Mouse (Mus musculus): Measurements from ENCODE around the gene Dennd1c. TPM values are rescaled to one million over a fixed set of nuclear protein-coding genes. Genes with fewer than 3 reads are reported as not detected.
A peak's percentile ranks its signal among the peaks of the same experiment; 100 is the strongest.

Dennd1c gene
- polyA plus RNA-seq (2015; fragmentation: Nextera tagmentation; extraction: Ambion mirVana): 1.0 and 1.7 TPM in 2 replicates

DNA sequence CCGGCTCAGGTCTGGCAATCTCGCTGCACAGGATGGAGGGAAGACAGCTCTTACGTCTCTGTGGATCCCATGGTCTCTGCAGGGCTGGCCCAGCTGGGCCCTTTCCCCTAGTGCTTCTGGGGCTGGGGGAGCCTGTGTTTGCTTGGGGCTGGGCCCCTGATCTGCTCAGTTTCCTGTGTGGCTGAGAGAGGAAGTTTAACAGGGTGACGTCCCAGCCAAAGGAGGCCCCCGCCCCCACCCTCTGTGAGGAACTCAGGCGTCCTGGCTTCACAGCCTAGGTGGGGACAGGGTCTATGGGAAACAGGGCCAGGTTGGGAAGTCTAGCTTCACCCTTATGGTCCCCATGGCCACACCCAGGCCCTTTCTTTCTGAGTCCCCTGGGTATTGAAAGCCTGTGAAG is at the start of gene Dennd1c:
TSS of gene Dennd1c (minus strand) at position 179 of the 400 bp plus-strand sequence.
- peak within 1 kb of the TSS; percentile 4; the same call in 1 of the 2 replicates for H3K4me2 ChIP-seq
- no peak within 1 kb of the TSS for H3K4me3 ChIP-seq
- WGBS: 30% methylated on average over 6 of the region's 6 CpGs
- H3K9me3 ChIP-seq: no peaks in the 10 kb centered on the region
- H3K4me1 ChIP-seq: no peaks in the 10 kb centered on the region
- ATAC-seq (ENCODE audit: extremely low read depth, insufficient number of reproducible peaks, low FRiP score, low TSS enrichment): no peak
- H3K27me3 ChIP-seq (replicated peaks): peaks cover 28% of the 10 kb centered on the region
- no peaks in the 10 kb centered on the region for H3K36me3 ChIP-seq
- H3K27ac ChIP-seq (replicated peaks): no peak within 1 kb of the TSS
- no peak within 1 kb of the TSS for H3K9ac ChIP-seq

DNA sequence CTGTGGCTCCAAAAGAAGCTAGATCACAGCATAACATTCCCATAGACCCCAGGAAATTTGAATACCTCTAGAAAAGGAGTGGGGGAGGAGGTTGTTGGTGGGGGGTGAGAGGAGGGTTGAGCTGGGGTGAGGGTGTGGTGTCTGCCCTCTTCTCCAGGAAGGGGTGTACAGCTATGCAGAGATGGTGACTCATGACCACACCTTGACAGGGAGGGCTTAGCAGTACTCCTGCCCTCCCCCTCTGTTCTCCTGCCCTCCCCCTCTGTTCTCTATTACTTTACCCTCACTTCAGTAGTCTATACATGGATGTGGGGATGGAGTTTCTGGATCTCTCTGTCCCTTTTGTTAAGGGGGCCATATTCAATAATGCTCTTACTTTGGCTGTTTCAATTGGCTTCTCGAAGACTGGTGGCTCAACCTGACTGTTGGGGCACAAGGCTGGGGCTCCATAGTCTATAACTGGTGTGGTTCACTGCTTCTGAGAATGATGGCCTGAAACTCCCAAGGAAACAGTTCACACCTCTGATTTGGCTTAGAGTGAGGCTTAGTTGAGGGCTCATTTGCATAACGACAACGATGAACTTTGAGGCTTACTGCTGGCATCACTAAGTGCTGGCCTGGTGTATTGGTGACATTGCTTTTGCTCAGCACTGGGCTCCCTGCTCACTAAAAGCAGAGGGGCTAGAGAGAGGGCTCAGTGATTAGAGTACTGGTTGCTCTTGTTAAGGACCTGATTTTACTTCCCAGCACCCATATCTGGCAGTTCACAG is 47.7 kb upstream of the Dennd1c start:
- Histone ChIP-seq H3K27ac (replicated peaks) (no peak overlapping the region), H3K9ac (no peak overlapping the region), H3K4me1 (no peaks in the 10 kb centered on the region), H3K27me3 (replicated peaks) (no peaks in the 10 kb centered on the region), H3K36me3 (no peaks in the 10 kb centered on the region), H3K4me2 (no peak overlapping the region), H3K9me3 (no peaks in the 10 kb centered on the region), H3K4me3 (no peak overlapping the region)
- ATAC-seq (ENCODE audit: extremely low read depth, insufficient number of reproducible peaks, low FRiP score, low TSS enrichment): no peak
- 49% methylated on average over 3 of the region's 3 CpGs for WGBS

DNA sequence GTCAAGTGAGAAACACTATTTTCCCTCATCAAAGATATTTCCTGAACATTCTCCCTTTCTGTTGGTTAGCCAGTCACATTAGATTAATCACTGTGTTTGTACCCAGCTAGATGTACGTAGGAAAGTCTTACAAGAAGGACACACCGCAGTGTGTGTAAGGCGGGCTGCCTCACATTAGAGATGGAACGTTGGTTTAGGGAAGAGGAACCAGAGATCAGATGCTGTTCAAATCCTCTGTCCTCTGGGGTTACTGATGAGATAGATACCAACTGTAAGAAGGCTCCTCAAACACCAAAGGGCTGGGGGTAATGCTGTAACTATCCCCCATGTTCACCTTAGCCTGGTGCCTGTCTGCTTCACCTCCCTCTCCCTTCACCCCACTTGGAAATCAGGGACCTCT is 46.5 kb upstream of the Dennd1c start:
- H3K9ac ChIP-seq: no peak overlapping the region
- no peak overlapping the region for H3K4me2 ChIP-seq
- WGBS: 74% methylated on average over 4 of the region's 4 CpGs
- H3K4me1 ChIP-seq: no peaks in the 10 kb centered on the region
- no peaks in the 10 kb centered on the region for H3K9me3 ChIP-seq
- H3K36me3 ChIP-seq: no peaks in the 10 kb centered on the region
- ATAC-seq (ENCODE audit: extremely low read depth, insufficient number of reproducible peaks, low FRiP score, low TSS enrichment): no peak
- no peak overlapping the region for H3K27ac ChIP-seq (replicated peaks)
- no peak overlapping the region for H3K4me3 ChIP-seq
- H3K27me3 ChIP-seq (replicated peaks): no peaks in the 10 kb centered on the region

DNA sequence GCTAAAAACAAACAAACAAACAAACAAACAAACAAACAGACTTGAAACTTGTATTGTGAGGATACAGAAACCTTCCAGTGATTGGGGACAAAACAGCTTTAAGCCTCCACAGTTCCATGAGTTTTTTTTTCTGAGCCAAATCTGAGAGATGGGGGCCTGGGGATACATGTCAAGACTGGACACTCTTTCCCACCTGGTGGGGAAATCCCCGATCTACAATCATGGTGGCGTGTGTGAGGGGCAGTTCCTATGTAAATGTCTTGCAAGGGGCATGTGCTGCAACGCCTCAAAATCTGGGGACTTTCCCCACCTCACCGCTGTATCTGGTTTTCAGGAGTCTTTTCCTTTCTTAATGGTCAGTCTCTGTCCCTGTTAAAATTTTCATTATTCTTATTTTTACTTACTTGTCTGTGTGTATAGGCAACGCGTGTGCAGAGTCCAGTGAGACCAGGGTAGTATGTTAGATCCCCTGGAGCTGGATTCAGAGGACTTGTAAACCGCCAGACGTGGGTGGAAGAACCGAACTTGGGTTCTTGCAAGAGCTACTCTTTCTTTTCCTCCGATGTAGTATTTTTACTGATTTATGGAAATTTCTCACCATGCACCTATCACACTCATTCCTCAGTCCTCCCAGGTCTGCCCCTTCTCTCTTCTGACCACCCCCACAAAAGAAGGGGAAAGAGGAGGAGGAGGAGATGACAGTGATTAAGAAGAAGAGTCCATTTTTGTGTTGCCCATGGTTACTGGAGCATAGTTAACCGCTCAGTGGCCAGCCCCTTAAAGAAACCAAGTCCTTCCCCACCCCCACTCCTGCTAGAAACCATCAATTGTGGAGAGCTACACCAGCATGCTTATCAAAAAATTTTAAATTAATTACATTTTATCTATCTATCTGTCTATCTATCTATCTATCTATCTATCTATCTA is 45.1 kb upstream of the Dennd1c start:
- Histone ChIP-seq H3K4me2 (no peak overlapping the region), H3K36me3 (no peaks in the 10 kb centered on the region), H3K4me3 (no peak overlapping the region), H3K9me3 (no peaks in the 10 kb centered on the region), H3K27me3 (replicated peaks) (no peaks in the 10 kb centered on the region), H3K9ac (no peak overlapping the region), H3K4me1 (peaks cover 5% of the 10 kb centered on the region), H3K27ac (replicated peaks) (no peak overlapping the region)
- no peak for ATAC-seq (ENCODE audit: extremely low read depth, insufficient number of reproducible peaks, low FRiP score, low TSS enrichment)
- 75% methylated on average over 11 of the region's 11 CpGs for WGBS

DNA sequence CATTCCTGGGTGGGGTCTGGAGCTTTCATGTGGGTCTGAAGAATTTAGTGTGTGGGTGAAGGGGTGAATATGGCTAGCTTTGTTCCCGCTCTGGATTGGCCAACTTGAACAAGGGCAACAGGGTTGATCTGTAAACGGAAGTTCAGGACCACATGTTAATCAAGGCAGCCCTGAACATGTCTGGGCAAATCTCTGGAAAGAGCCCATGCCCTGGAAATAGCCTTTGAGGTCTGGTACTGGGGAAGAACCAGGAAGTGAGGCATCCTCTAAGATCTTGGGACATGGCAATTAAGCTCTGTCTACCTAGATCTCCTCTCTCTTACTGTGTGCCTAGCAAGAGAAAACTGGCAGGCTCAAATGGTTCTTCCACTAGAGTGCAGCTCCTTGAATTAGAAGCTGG is 43.5 kb upstream of the Dennd1c start:
- Histone ChIP-seq H3K4me1 (peaks cover 5% of the 10 kb centered on the region), H3K9me3 (no peaks in the 10 kb centered on the region), H3K27me3 (replicated peaks) (0 out of 2 replicates have a peak, but pooled peaks cover 2% of the 10 kb centered on the region), H3K4me2 (no peak overlapping the region), H3K27ac (replicated peaks) (no peak overlapping the region), H3K4me3 (no peak overlapping the region), H3K9ac (no peak overlapping the region), H3K36me3 (no peaks in the 10 kb centered on the region)
- no peak for ATAC-seq (ENCODE audit: extremely low read depth, insufficient number of reproducible peaks, low FRiP score, low TSS enrichment)
- 76% methylated on average over 2 of the region's 2 CpGs for whole genome bisulfite sequencing

DNA sequence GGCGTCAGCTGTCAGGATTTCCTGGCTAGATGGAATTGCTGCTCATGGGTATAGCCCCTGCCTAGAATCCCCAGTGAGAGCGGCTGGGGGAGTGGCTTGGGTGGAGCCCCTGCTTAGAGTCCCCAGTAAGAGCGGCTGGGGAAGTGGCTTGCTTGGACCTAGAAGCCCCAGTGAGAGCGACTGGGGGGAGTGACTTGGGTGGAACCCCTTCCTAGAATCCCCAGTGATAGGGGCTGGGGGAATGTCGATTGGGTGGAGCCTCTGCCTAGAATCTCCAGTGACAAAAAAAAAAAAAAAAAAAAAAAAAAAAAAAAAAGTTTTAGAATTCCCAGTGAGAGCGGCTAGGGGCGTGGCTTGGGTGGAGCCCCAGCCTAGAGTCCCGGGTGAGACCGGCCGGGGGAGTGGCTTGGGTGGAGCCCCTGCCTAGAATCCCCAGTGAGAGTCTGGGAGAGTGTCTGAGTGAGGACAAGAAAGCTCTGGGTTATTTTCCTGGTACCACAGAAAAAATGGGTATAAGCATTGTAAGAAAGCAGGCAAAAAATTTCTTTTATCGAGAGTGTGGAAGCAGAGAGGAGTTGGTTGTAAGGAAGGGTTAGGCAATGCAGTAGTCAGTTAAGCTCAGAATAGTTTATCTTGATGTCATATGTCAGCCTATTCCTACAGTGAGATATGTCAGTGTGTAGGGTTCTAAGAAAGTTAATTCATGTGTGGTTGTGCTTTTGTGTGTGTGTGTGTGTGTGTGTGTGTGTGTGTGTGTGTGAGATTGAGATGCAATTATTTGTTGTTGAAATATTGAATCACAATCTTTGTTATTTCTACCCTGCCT is 40.4 kb upstream of the Dennd1c start:
- peak; percentile 46; the same call in 1 of the 2 replicates for ATAC-seq (ENCODE audit: extremely low read depth, insufficient number of reproducible peaks, low FRiP score, low TSS enrichment)
- H3K36me3 ChIP-seq: no peaks in the 10 kb centered on the region
- under 1% methylated on average over 11 of the region's 11 CpGs for WGBS
- peaks cover 5% of the 10 kb centered on the region; the same call in 1 of the 2 replicates for H3K27me3 ChIP-seq (replicated peaks)
- H3K4me3 ChIP-seq: no peak overlapping the region
- H3K9ac ChIP-seq: no peak overlapping the region
- peak overlapping the region; percentile 47 for H3K4me2 ChIP-seq
- peaks cover 5% of the 10 kb centered on the region for H3K4me1 ChIP-seq
- H3K27ac ChIP-seq (replicated peaks): no peak overlapping the region
- no peaks in the 10 kb centered on the region for H3K9me3 ChIP-seq

DNA sequence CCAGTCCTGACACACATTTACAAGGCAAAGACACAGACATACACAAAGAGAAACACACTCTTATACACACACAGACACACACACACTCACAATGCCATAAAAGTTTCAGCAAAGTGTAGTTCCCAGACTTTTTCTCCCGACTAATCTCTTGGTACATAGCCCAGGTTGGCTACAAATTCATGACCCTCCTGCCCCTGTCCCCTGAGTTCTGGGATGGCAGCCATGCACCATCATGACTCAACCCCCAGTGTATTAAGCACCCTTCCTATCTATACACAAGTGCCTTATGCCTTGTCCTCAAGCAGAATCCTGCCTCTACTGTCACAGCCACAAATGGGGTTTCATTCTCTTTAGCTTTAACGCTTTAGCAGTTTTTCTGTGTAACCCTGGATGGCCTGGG is 38.5 kb upstream of the Dennd1c start:
- H3K27me3 ChIP-seq (replicated peaks): peaks cover 5% of the 10 kb centered on the region; the same call in 1 of the 2 replicates
- no peaks in the 10 kb centered on the region for H3K36me3 ChIP-seq
- whole genome bisulfite sequencing: 68% methylated on average over 2 of the region's 2 CpGs
- ATAC-seq (ENCODE audit: extremely low read depth, insufficient number of reproducible peaks, low FRiP score, low TSS enrichment): no peak
- no peak overlapping the region for H3K27ac ChIP-seq (replicated peaks)
- H3K4me2 ChIP-seq: no peak overlapping the region
- H3K4me3 ChIP-seq: no peak overlapping the region
- H3K9ac ChIP-seq: no peak overlapping the region
- H3K4me1 ChIP-seq: peaks cover 5% of the 10 kb centered on the region
- no peaks in the 10 kb centered on the region for H3K9me3 ChIP-seq

DNA sequence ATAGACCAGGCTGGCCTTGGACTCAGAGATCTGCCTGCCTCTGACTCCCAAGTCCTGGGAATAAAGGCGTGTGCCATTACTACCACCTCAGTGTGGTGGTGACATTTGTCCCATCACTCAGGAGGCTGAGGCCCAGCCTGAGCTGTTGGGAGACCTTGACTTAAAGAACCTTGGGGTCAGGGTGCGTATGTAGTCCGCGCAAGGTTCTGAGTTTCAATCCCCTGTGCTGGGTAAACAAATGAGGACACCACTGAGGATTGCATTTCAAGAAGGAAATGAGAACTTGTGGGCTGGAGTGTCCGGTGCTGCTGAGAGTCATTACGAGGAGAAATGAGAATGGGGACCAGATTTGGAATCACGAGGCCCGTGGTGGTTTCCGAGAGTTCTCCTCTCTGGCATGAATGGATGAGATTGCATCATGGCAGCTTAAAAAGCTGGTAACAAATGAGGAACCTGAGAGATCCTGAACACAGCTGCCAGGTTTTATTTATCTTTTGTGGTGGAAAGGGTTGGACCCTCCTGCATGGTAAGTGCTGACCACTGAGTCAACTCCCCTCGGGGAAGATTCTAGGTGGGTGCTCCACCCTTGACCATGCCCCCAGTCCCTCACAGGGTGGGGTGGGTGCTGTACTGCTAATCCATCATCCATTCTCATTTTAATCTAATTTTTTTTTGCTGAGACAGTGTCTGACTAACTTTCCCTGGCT is 34.6 kb upstream of the Dennd1c start:
- Histone ChIP-seq H3K9ac (no peak overlapping the region), H3K4me3 (no peak overlapping the region), H3K4me2 (no peak overlapping the region), H3K36me3 (no peaks in the 10 kb centered on the region), H3K4me1 (no peaks in the 10 kb centered on the region), H3K9me3 (no peaks in the 10 kb centered on the region), H3K27ac (replicated peaks) (no peak overlapping the region), H3K27me3 (replicated peaks) (peaks cover 5% of the 10 kb centered on the region; the same call in 1 of the 2 replicates)
- 74% methylated on average over 10 of the region's 10 CpGs for WGBS
- ATAC-seq (ENCODE audit: extremely low read depth, insufficient number of reproducible peaks, low FRiP score, low TSS enrichment): no peak

DNA sequence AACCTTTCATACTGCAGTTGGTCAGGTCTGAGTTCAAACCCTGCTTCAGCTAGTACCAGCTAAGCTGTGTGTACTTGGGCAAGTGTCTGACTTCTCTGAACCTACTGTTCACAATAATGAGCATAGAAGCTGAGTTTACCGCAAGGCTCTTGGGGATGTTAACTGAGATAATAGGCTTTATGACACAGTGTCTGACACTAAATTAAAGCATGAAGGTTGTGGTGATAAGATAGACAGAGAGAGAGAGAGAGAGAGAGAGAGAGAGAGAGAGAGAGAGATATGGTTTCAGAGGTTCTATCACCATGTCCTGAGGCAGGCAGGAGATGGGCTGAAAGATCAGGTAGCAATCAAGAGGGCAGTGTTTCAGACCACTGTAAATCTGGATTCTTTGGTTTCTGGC is 31.7 kb upstream of the Dennd1c start:
- Histone ChIP-seq H3K27me3 (replicated peaks) (0 out of 2 replicates have a peak, but pooled peaks cover 10% of the 10 kb centered on the region), H3K4me1 (peaks cover 16% of the 10 kb centered on the region), H3K4me2 (no peak overlapping the region), H3K27ac (replicated peaks) (no peak overlapping the region), H3K4me3 (no peak overlapping the region), H3K9ac (no peak overlapping the region), H3K36me3 (no peaks in the 10 kb centered on the region), H3K9me3 (no peaks in the 10 kb centered on the region)
- no peak for ATAC-seq (ENCODE audit: extremely low read depth, insufficient number of reproducible peaks, low FRiP score, low TSS enrichment)
- 70% methylated on average over 1 of the region's 1 CpGs for WGBS

DNA sequence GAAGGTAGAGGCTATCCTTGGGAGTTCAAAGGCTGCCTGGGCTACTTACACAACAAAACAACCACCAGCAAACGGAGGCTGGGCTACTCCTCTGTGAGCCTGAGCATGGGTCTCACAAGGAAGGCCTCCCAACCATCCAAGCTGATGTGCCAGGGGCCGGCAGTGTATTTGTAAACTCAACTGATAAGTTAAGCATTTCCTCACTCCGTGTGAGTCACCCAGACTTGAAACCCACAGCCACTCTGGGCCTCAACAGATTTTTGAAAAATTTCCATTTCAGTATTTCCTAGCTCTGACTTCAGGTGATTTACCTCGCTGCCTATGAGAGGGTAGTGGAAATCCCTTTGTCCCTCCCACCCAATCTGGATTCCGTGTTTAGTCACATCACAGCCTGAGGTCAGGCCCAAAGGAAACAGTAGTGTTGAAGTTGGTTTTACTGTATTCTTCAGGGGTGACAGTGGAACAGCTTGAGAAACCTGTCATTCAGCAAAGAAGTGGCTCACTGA is 30.4 kb upstream of the Dennd1c start:
- Histone ChIP-seq H3K27ac (replicated peaks) (no peak overlapping the region), H3K4me1 (peaks cover 24% of the 10 kb centered on the region), H3K27me3 (replicated peaks) (0 out of 2 replicates have a peak, but pooled peaks cover 10% of the 10 kb centered on the region), H3K4me3 (no peak overlapping the region), H3K9ac (no peak overlapping the region), H3K9me3 (no peaks in the 10 kb centered on the region), H3K4me2 (no peak overlapping the region), H3K36me3 (no peaks in the 10 kb centered on the region)
- no peak for ATAC-seq (ENCODE audit: extremely low read depth, insufficient number of reproducible peaks, low FRiP score, low TSS enrichment)
- WGBS: 27% methylated on average over 5 of the region's 5 CpGs
